Mouse (Mus musculus) intestine, embryonic 14.5 days (tissue): ENCODE results near the gene Ghdc. TPM values are rescaled to one million over a fixed set of nuclear protein-coding genes. Genes with fewer than 3 reads are reported as not detected.

Experiments used
- ATAC-seq: fragments of 200-750 bp; cut with Nextera tagmentation; replicated peaks from 2 replicates; pipeline ENCODE4 v1.8.0; 2017; ENCODE audit warnings: low read depth, moderate number of reproducible peaks, moderate TSS enrichment, moderate library complexity; ENCODE audit not compliant: low FRiP score, low TSS enrichment
- DNase-seq: peaks from one replicate; pipeline ENCODE4 v3.0.0-alpha.2; 2018; ENCODE audit warnings: low spot score
- H3K27ac ChIP-seq: fragments of 300-500 bp; sonication (generic); 2 replicates; pipeline ENCODE4 v1.5.1; 2014; ENCODE audit warnings: low read depth, mild to moderate bottlenecking, control low read depth
- H3K27me3 ChIP-seq: fragments of 300-500 bp; sonication (generic); replicated peaks from 2 replicates; pipeline ENCODE4 v1.6.1; 2014; ENCODE audit warnings: low read length, control low read depth; ENCODE audit not compliant: control insufficient read depth, insufficient read depth
- H3K36me3 ChIP-seq: fragments of 300-500 bp; sonication (generic); 2 replicates; pipeline ENCODE4 v1.6.1; 2014; ENCODE audit warnings: low read length, control low read depth; ENCODE audit not compliant: control insufficient read depth, insufficient read depth
- H3K4me1 ChIP-seq: fragments of 300-500 bp; sonication (generic); replicated peaks from 2 replicates; pipeline ENCODE4 v1.6.1; 2014; ENCODE audit warnings: low read length, control low read depth, mixed read lengths; ENCODE audit not compliant: control insufficient read depth, insufficient read depth
- H3K4me2 ChIP-seq: fragments of 300-500 bp; sonication (generic); 2 replicates; pipeline ENCODE4 v1.6.1; 2014; ENCODE audit warnings: low read length
- H3K4me3 ChIP-seq: fragments of 300-500 bp; sonication (generic); 2 replicates; pipeline ENCODE4 v1.5.1; 2014; ENCODE audit warnings: low read depth, low read length, control low read depth, mixed read lengths
- H3K9ac ChIP-seq: fragments of 300-500 bp; sonication (generic); 2 replicates; pipeline ENCODE4 v1.6.1; 2014; ENCODE audit warnings: mild to moderate bottlenecking, low read length
- H3K9me3 ChIP-seq: fragments of 300-500 bp; sonication (generic); 2 replicates; pipeline ENCODE4 v1.6.1; 2016; ENCODE audit warnings: low read length, control low read depth; ENCODE audit not compliant: control insufficient read depth
- WGBS: fragments of 180-500 bp; shearing (Covaris S2); extraction: QIAGEN DNeasy Blood & Tissue Kit; methylation state at CpG from one replicate; pipeline ENCODE4 v1.1.7; 2014; 5-methylcytosine and 5-hydroxymethylcytosine counted together
- polyA plus RNA-seq: library from polyadenylated mRNA; unstranded; fragments of >200 nt; fragmentation: Nextera tagmentation; extraction: Ambion mirVana; gene quantifications from 2 replicates; pipeline ENCODE4 v1.2.1, GENCODE M21; 2014

Ghdc gene
- polyA plus RNA-seq, 1 experiment from 2014 or later = 3.5 TPM

DNA sequence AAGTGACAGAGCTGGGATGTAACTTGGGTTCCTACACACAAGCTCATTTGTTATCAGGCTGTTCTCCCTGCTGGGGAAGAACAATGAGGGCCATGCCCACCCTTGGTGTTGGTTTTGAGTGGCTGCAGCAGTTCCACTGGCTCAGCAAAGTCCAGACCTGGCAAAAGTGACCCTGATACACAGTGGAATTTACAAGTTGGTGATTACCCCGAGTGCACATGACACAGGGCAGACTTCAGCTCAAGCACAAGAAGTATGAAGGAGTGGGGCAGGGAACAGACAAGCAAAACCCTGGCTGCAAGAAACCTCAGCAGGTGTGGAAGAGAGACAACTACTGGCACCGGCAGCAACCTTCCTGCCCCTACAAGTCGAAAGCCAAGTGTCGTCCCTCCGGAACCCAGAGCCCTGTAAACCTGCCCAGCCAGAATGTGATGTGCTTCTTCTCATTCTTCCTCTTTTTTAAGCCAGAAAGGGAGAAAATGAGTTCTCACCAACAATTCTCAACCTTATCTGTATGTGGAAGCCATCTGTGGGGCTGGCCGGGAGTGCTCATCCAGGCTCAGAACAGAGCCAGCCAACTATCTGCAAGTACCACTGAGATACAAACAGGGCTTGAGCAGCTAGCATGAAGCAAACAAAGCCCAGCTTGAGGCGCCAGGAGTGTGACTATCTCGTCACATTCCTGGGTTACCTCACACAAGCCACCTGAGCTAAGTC lies 48.8 kb downstream of the Ghdc start:
- Histone ChIP-seq H3K4me1 (peaks cover 14% of the 10 kb centered on the region), H3K27me3 (no peaks in the 10 kb centered on the region), H3K4me2 (no peak overlapping the region), H3K9me3 (no peaks in the 10 kb centered on the region), H3K27ac (no peak overlapping the region), H3K4me3 (no peak overlapping the region), H3K9ac (no peak overlapping the region), H3K36me3 (peaks cover 26% of the 10 kb centered on the region)
- ATAC-seq (no peak), DNase-seq (no peak)
- WGBS = 69% methylated on average over 8 of the region's 8 CpGs

DNA sequence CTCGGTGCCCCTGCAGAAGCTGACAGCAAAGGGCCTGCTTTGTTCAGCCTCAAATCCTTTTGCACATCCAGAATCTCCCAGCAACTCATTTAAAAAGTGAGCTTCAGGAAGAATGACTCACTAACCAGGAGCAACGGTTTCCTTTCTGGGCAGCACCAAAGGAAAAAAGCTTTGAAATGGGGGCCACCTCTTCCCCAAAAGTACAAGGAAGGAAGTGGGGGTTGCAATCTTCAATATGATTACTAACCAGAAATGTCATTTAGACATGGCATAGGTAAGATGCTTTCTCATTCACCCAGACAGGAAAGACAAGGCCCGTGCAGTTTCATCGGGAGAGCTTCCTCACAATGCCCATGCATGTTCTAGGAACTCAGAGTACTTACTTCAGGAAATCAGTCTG lies 49.5 kb downstream of the Ghdc start:
- ATAC-seq (no peak), DNase-seq (no peak)
- H3K27ac ChIP-seq = no peak overlapping the region

DNA sequence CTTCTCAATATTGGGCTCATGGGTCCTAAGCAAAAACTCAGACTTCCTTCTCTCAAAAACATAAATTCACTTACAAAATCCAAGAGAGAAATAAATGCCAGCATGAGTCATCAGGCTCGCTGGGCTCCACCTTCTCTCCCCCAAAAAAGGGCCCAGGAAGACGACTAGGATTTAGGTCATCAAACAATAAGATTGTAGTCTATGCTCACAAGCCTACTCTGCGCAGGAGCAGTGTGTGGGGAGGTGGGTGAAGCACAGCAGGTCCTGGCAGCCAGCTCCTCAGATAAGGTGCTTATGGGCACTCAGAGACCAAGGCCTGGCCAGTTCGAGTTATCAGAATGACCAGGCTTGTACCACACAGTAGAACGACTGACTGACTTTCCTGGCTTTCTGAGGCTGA lies 50.4 kb downstream of the Ghdc start:
- peaks cover 13% of the 10 kb centered on the region for H3K4me1 ChIP-seq
- no peak for ATAC-seq
- no peak overlapping the region for H3K27ac ChIP-seq

More for the DNA sequence above, 49.5 kb downstream of the Ghdc start:
- Histone ChIP-seq H3K36me3 (peaks cover 32% of the 10 kb centered on the region), H3K27me3 (no peaks in the 10 kb centered on the region), H3K4me1 (peaks cover 14% of the 10 kb centered on the region), H3K4me3 (no peak overlapping the region), H3K4me2 (no peak overlapping the region), H3K9ac (no peak overlapping the region), H3K9me3 (no peaks in the 10 kb centered on the region)
- WGBS = 69% methylated on average over 4 of the region's 4 CpGs

DNA sequence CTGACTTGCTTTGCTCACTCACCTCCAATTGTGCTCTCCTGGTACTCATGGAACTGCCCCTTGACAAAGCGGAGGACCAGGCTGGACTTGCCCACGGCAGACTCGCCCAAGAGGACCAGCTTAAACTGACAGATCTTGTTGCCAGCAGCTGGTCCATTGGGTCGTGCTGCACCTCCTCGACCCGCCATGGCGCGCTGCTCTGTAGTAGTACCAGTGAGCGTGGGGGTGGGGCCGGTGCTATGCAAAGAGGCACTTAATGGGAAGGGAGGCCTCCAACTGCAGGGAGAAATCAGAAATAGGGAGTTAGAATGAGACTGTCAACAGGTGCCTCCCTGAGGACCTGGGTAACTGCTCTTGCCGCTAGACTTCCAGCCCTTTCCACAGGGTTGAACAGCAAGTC lies 50.9 kb downstream of the Ghdc start:
- no peaks in the 10 kb centered on the region for H3K9me3 ChIP-seq
- DNase-seq (no peak), ATAC-seq (no peak)
- no peaks in the 10 kb centered on the region for H3K27me3 ChIP-seq
- no peak overlapping the region for H3K4me3 ChIP-seq
- no peak overlapping the region for H3K4me2 ChIP-seq
- 84% methylated on average over 11 of the region's 11 CpGs for WGBS
- peaks cover 41% of the 10 kb centered on the region for H3K36me3 ChIP-seq
- peaks cover 8% of the 10 kb centered on the region for H3K4me1 ChIP-seq
- no peak overlapping the region for H3K9ac ChIP-seq
- no peak overlapping the region for H3K27ac ChIP-seq

More for the DNA sequence above, 50.4 kb downstream of the Ghdc start:
- H3K9ac ChIP-seq = no peak overlapping the region
- H3K4me2 ChIP-seq = no peak overlapping the region
- H3K9me3 ChIP-seq = no peaks in the 10 kb centered on the region
- WGBS = 68% methylated on average over 5 of the region's 5 CpGs
- peaks cover 41% of the 10 kb centered on the region for H3K36me3 ChIP-seq
- DNase-seq = no peak
- no peak overlapping the region for H3K4me3 ChIP-seq
- no peaks in the 10 kb centered on the region for H3K27me3 ChIP-seq

DNA sequence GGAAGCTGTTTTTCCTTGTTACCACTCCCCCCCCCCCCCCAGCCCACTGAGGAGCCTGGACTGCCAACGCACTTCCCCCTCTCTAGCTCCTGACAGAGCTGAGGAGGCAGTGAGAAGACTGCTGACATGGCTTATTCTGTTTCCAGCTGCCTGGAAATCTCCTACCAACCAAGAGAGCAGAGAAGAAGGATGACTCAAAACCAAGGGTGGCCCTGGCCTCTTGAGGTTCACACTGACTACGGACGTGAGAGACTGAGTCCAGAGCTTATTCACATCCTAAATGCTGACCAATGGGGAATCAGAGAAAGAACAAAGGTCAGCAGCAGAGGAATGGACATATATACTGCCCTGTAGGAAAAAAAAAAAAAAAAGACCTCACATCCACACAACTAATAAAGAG lies 51.4 kb downstream of the Ghdc start:
- Histone ChIP-seq H3K9ac (no peak overlapping the region), H3K4me2 (no peak overlapping the region), H3K9me3 (no peaks in the 10 kb centered on the region), H3K27me3 (no peaks in the 10 kb centered on the region), H3K27ac (no peak overlapping the region), H3K4me3 (no peak overlapping the region), H3K36me3 (peaks cover 41% of the 10 kb centered on the region), H3K4me1 (peaks cover 6% of the 10 kb centered on the region; the same call in 1 of the 2 replicates)
- DNase-seq = no peak
- ATAC-seq = no peak
- 80% methylated on average over 3 of the region's 3 CpGs for WGBS

DNA sequence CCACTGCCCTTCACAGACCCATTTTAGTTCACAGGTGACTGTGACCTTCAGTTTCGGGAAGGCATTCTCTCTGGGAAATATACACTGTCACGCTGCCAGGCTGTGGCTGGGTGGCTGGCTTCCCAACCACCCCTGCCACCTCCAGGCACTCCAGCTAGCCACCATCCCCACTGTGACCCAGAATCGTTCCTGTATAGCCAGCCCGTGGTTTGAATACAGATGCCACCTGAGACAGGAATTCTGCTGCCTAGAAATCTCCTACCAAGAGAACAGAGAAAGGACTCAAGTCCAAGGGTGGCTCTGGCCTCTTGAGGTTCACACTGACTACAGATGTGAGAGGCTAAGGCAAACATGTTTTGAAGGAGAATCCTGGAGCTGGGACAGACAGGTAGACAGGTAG lies 51.9 kb downstream of the Ghdc start:
- Histone ChIP-seq H3K27me3 (no peaks in the 10 kb centered on the region), H3K4me3 (no peak overlapping the region), H3K4me2 (no peak overlapping the region), H3K4me1 (peaks cover 11% of the 10 kb centered on the region), H3K27ac (no peak overlapping the region), H3K36me3 (peaks cover 41% of the 10 kb centered on the region), H3K9me3 (no peaks in the 10 kb centered on the region), H3K9ac (no peak overlapping the region)
- no peak for DNase-seq
- ATAC-seq = no peak
- 80% methylated on average over 4 of the region's 4 CpGs for WGBS

DNA sequence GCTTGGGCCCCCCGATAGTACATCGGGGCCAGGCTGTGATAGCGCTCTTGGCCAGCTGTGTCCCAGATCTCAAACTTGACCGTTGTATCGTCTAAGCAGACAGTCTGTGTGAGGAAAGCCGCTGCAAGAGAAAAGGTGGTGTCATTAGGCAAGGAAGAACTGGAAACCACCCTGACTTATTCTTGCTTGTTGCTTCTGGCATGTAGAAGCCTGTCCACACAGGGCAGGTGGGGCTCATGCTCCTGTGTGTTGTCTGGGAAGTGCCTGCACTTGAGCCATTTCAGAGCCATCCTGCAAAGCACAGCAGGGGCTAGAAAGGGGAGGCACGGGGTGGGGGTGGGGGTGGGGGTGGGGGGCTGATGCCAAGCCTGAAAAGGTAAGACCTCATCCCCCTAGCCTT lies 52.3 kb downstream of the Ghdc start:
- no peak for DNase-seq
- Histone ChIP-seq H3K36me3 (peaks cover 41% of the 10 kb centered on the region), H3K4me2 (no peak overlapping the region), H3K4me1 (peaks cover 15% of the 10 kb centered on the region), H3K4me3 (no peak overlapping the region), H3K9ac (no peak overlapping the region), H3K27me3 (no peaks in the 10 kb centered on the region), H3K9me3 (no peaks in the 10 kb centered on the region), H3K27ac (no peak overlapping the region)
- ATAC-seq = no peak
- WGBS = 90% methylated on average over 7 of the region's 7 CpGs

DNA sequence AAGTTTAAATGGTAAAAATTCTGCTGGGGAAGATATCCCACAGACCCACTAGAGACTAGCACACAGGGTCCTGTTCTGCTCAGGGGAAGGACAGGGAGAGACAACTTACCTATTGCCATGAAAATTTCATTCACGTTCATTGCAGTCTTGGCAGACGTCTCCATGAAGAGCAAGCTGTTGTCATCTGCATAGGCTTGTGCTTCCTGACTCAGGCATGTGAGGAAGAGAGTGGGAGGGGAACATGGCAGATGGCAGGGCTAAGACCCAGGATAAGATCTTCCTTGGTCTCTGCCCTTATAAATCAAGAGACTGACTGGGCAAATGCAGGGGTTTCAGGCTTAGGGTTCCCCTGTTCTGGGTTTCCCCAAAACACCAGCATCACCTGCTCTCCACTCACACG lies 54.1 kb downstream of the Ghdc start:
- DNase-seq (no peak), ATAC-seq (no peak)
- H3K27ac ChIP-seq = no peak overlapping the region
- H3K9ac ChIP-seq = no peak overlapping the region
- no peak overlapping the region for H3K4me3 ChIP-seq
- H3K4me1 ChIP-seq = peaks cover 26% of the 10 kb centered on the region
- no peaks in the 10 kb centered on the region for H3K9me3 ChIP-seq
- no peaks in the 10 kb centered on the region for H3K27me3 ChIP-seq
- no peak overlapping the region for H3K4me2 ChIP-seq
- 87% methylated on average over 3 of the region's 3 CpGs for WGBS
- peaks cover 41% of the 10 kb centered on the region for H3K36me3 ChIP-seq
